Mouse (Mus musculus) cortical plate, adult 2 months (tissue): ENCODE results near the gene Slc9a8. TPM values are rescaled to one million over a fixed set of nuclear protein-coding genes. Genes with fewer than 3 reads are reported as not detected.

ENCODE experiments used
- H3K27ac ChIP-seq: fragments of 200-500 bp; 2 replicates; pipeline ENCODE4 v1.5.1; 2012; ENCODE audit warnings: low read length, control low read depth, inconsistent platforms; ENCODE audit not compliant: insufficient read depth
- H3K4me1 ChIP-seq: fragments of 200-500 bp; 2 replicates; pipeline ENCODE4 v1.6.1; 2011; ENCODE audit warnings: low read length; ENCODE audit not compliant: control insufficient read depth, insufficient read depth
- H3K4me3 ChIP-seq: fragments of 200-500 bp; 2 replicates; pipeline ENCODE4 v1.5.1; 2011; ENCODE audit warnings: mild to moderate bottlenecking, low read length, control low read depth; ENCODE audit not compliant: insufficient read depth
- CTCF ChIP-seq: fragments of 200-500 bp; IDR thresholded peaks from 2 replicates; pipeline ENCODE4 v1.5.1; 2011; ENCODE audit warnings: mild to moderate bottlenecking, control low read depth, low read length; ENCODE audit not compliant: insufficient read depth; ENCODE audit errors: extremely low read depth
- POLR2A ChIP-seq: fragments of 200-500 bp; IDR thresholded peaks from 2 replicates; pipeline ENCODE4 v1.6.1; 2011; ENCODE audit warnings: mild to moderate bottlenecking, low read length, control low read depth; ENCODE audit not compliant: insufficient read depth; ENCODE audit errors: extremely low read depth
- polyA plus RNA-seq: library from polyadenylated mRNA; depleted of rRNA; stranded (reverse); fragments of >200 nt; gene quantifications from 2 replicates; pipeline ENCODE4 v1.2.3, GENCODE M21; 2012

Gene Slc9a8
- polyA plus RNA-seq, 1 experiment: 37.9 TPM

DNA sequence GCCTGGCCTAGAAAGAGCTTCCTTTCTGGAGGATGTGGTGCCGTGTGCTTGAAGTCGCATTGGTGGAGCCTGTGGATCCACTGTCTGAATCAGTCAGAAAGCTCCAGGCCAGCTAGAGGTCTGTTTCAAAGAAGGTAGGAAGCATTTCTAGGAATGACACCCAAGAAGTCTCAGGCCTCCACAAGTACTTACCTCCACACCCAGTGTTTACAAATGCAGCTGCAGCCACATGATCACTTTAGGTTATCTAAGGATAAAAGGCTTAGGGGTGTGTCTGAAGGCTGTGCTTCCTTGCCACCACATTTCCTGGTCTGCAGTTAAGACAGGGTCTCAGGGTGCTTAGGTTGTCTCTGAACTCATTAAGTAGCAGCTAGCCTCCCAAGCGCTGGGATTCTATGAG, 3.0 kb downstream of the Slc9a8 start:
- no peak overlapping the region for H3K27ac ChIP-seq
- TF ChIP-seq CTCF (no peak), POLR2A (no peak)
- H3K4me1 ChIP-seq: peaks cover 5% of the 10 kb centered on the region; the same call in 1 of the 2 replicates
- no peak overlapping the region for H3K4me3 ChIP-seq

DNA sequence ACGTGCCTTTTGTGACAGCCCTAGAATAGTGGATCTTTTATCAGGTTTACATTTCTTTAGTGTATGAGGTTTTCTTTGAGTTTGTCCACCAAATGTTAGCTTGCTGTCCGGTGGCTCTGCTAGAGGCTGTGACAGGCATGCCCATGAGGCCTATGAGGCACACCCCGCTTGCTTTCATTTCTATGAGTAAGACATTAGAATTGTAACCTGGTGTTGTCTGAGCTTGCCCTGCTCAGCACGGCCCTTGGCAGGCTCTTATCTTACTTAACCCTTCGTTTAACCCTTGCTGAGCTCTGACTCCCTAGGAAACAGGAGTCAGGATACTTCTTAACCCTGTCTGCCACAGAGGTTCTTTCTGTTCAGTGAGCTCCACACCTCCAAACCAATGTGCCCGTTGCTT, 3.9 kb downstream of the Slc9a8 start:
- no peak overlapping the region for H3K4me3 ChIP-seq
- no peak overlapping the region for H3K27ac ChIP-seq
- TF ChIP-seq POLR2A: no peak
- H3K4me1 ChIP-seq: peaks cover 5% of the 10 kb centered on the region; the same call in 1 of the 2 replicates

DNA sequence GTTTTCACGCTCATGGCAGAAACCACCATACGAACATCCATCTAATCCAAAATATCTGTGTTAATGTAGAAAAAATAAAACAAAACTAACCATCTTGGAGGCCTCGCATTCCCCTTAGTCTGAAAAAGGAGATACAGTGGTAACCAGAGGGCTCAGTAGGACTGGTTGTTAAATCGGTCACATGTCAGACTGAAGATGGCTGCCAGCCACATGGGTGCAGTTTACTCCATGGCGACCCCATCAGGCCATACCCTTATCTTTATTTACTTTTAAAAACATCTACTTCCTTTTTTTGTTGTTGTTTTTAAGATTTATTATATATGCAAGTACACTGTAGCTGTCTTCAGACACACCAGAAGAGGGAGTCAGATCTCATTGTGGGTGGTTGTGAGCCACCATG, 8.1 kb downstream of the Slc9a8 start:
- TF ChIP-seq POLR2A (no peak), CTCF (no peak)
- Histone ChIP-seq H3K4me3 (no peak overlapping the region), H3K27ac (no peak overlapping the region), H3K4me1 (no peaks in the 10 kb centered on the region)

DNA sequence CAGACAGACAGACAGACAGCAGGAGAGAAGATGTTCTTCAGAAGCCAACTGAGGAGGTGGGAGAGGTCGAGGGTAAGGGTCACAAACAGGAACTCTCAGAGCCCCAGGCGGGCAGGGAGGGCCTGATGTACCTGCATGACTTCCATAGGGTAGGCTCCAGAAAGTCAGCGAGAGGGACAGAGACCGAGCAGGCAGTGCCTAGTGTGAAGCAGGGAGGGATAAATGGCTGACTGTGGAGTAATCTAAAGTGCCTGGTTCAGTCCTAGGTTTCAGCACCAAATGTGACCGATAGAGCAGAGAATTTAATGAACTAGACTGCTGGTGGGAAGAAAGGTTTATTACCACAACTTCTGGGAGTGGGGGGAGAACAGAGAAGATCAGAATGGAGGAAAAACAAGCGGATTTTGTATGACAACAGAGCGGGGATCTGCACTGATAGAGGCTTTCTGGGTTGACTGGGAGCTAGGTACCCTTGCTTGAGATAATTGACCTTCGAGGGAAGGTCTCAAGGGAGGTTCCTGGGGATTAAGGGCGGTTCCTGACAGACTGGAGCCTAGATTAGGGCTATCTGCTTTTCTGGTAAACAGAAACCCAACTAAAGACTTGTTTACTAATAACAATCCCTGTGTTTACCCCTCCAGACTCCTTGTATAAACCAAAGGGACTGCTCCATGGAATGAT, 9.4 kb downstream of the Slc9a8 start:
- Histone ChIP-seq H3K4me3 (no peak overlapping the region), H3K27ac (no peak overlapping the region), H3K4me1 (no peaks in the 10 kb centered on the region)
- TF ChIP-seq CTCF: no peak
- no peak for TF ChIP-seq POLR2A

DNA sequence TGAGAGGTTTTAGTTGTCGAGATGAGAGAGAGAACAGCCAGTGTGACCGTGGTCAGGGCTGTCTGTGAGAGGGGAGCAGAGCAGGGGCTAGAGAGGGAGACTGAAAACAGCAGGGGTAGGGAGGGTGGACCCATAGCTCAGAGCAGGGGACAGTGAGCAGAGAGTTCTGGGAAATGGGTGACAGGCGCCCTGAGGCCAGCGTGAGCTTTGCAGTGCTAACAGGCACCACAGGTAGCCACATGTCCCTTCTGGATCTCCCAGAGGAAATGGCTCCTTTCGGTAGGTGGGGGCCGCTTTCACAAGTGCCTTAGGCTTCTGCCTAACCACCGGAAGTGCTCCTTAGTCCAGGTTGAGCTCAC, 9.9 kb downstream of the Slc9a8 start:
- no peak for TF ChIP-seq CTCF
- TF ChIP-seq POLR2A: no peak
- Histone ChIP-seq H3K27ac (no peak overlapping the region), H3K4me3 (no peak overlapping the region), H3K4me1 (no peaks in the 10 kb centered on the region)

DNA sequence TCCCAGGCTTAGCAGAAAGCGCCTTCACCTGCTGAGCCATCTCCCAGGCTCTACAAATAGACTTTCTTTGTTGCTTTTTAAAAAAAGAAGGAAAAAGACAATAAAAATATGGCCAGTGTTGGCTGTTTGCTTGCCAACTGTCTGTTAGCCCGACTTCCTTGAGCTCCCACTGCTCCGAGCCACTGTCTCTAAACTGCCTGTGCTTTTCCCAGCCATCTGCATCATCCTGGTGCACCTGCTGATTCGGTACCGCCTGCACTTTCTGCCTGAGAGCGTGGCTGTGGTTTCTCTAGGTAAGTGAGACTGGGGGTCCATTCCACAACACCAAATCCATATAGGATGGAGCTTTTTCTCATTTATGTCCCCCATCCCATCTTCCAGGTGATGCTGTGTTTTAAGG, 13.1 kb downstream of the Slc9a8 start:
- no peak for TF ChIP-seq CTCF
- TF ChIP-seq POLR2A: no peak
- Histone ChIP-seq H3K4me1 (no peaks in the 10 kb centered on the region), H3K4me3 (no peak overlapping the region), H3K27ac (no peak overlapping the region)

DNA sequence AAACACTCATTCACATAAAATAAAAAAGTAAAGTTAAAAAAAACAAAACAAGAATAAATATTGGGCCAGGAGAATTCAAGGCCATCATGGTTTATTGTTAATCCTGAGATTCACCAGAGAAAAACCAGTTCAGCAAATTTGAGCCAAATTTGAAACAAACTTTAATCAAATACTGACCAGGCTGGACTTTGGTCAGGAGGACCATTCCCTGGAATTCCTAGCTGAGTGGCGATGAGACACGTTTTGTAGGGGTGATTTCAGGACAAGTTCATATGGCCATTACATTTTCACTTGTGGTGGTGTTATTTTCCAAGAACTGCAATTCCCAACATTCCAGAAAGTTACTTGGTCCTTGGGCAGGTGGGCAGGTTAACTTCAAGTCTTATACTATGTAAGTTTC, 14.1 kb downstream of the Slc9a8 start:
- TF ChIP-seq POLR2A (no peak), CTCF (no peak)
- Histone ChIP-seq H3K4me1 (no peaks in the 10 kb centered on the region), H3K27ac (no peak overlapping the region), H3K4me3 (no peak overlapping the region)

DNA sequence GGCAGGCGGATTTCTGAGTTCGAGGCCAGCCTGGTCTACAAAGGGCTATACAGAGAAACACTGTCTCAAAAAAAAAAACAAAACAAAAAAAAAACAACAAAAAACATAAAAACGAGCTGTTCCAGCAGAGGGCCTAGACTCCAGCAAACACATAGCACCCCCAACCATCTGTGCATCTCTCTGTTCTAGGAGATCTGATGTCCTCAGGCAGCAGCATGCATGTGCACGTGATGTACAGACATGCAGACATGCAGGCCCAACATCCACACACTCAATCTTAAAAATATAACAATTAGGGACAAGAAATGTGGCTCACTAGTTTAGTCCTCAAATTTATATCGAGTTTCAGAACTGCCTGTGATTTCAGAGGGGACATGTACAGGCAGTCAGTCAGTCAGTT, 14.9 kb downstream of the Slc9a8 start:
- H3K4me1 ChIP-seq: no peaks in the 10 kb centered on the region
- no peak for TF ChIP-seq POLR2A
- TF ChIP-seq CTCF: no peak
- H3K4me3 ChIP-seq: no peak overlapping the region
- H3K27ac ChIP-seq: no peak overlapping the region

DNA sequence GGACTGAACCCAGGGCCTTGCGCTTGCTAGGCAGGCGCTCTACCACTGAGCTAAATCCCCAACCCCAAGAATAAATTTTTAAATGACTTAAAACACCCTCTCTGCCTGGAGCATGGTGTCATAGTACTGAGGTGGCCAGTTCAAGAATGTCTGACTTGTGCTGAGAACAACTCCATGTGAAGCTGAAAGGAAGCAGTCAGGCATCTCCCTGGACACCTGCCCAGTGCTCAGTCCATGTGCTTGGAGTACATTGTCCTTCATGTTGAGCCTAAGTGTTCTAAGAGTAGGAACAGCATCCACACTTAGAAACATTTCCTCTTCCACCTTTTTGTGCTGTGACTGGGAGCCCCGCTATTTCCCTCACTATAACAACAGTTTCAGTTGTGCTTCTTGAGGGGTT, 17.9 kb downstream of the Slc9a8 start:
- no peaks in the 10 kb centered on the region for H3K4me1 ChIP-seq
- no peak overlapping the region for H3K4me3 ChIP-seq
- TF ChIP-seq POLR2A (no peak), CTCF (no peak)
- no peak overlapping the region for H3K27ac ChIP-seq

DNA sequence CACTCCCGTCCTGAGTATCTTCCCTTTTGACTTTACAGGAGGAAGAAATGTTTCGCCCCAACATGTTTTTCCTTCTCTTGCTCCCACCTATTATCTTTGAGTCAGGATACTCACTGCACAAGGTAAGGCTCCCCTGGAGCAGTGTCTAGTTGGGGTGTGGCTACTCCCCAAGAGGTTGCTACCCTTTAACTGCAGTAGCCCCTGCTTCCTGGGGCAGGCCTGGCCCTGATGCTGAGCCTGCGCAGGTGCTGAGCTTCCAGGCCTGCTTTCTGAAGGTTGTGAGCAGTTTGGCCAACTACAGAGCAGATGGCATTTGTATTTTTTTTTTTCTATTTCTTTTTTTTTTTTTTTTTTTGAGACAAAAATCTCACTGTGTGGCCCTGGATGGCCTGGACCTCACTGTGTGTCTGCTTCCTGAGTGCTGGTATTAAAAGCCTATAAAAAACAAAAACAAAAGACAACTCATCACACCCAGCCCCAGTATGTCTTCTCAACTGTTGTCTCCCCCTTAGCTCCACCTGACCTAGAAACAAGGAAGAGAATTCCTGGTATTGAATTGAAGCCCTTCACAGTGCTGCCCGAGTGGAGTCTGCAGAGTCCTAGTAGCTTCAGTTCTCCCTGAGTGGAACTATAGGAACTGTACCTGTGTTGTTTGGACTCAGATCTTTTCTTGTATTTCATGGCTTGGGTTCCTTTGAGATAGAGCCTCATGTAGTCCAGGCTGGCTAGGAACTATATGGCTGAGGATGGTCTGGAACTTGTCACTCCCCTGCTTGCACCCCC, 22.1 kb downstream of the Slc9a8 start:
- Histone ChIP-seq H3K4me1 (no peaks in the 10 kb centered on the region), H3K4me3 (no peak overlapping the region), H3K27ac (no peak overlapping the region)
- TF ChIP-seq CTCF (no peak), POLR2A (no peak)
